8 mouse cellular contexts compared by ENCODE assay signal in genomic region chr5:96161578-96162398, GRCm38 (mm10). TPM values are rescaled to one million over a fixed set of nuclear protein-coding genes. Genes with fewer than 3 reads are reported as not detected.
DNase-seq lines count a peak whose midpoint lies in the region; ATAC-seq lines count a peak whose summit lies in the region.

No protein-coding gene starts in this region.

- peaks cover 3% of the 10 kb centered on the region; the same call in 1 of the 2 replicates for H3K9me3 ChIP-seq in intestine, embryonic 14.5 days (ENCODE audit: control insufficient read depth, low read length)

- DNase-seq in embryo, embryonic 10 days (ENCODE audit: low spot score), result peak; percentile 53
- peak; percentile 43 for DNase-seq in gastrocnemius, postnatal 25 days
- peak; percentile 88 for DNase-seq in intestine, embryonic 14.5 days (ENCODE audit: low spot score)
- DNase-seq in left cerebral cortex, postnatal 10 days (ENCODE audit: extremely low spot score in 1 of 2, low spot score in 2 of 2), result peak; percentile 42 to 80
- peak; percentile 71 for DNase-seq in right cerebral cortex, postnatal 14 days
- peak; percentile 54 for DNase-seq in urinary bladder, postnatal 25 days (ENCODE audit: low spot score)

- H3K9ac ChIP-seq in intestine, embryonic 14.5 days (ENCODE audit: low read length), result peak overlapping the region; percentile 97

- intact Hi-C loops in left cerebral cortex, postnatal 10 days (cut with DNase I), result loop anchor here (1.0 kb wide), 1 partner anchor 48 kb away; the partner anchor contains the start of gene Mrpl1

- peaks cover 13% of the 10 kb centered on the region for H3K4me1 ChIP-seq in intestine, embryonic 14.5 days (replicated peaks; ENCODE audit: control insufficient read depth, insufficient read depth, low read length)

- H3K36me3 ChIP-seq in intestine, embryonic 14.5 days (ENCODE audit: control insufficient read depth, insufficient read depth, low read length), result no peaks in the 10 kb centered on the region

- ATAC-seq in activated CD4-positive, CD25-positive, alpha-beta regulatory T cell, adult 4 months, result peak; percentile 18
- ATAC-seq in intestine, embryonic 14.5 days (replicated peaks; ENCODE audit: low FRiP score, low TSS enrichment, low read depth), result peak; percentile 34
- ATAC-seq in megakaryocyte, adult 5-6 weeks (ENCODE audit: poor library complexity, severe bottlenecking), result peak; percentile 25

- H3K27me3 ChIP-seq in intestine, embryonic 14.5 days (replicated peaks; ENCODE audit: control insufficient read depth, insufficient read depth, low read length), result no peaks in the 10 kb centered on the region

- H3K27ac ChIP-seq in intestine, embryonic 14.5 days (ENCODE audit: low read depth), result peak overlapping the region; percentile 99

- H3K4me3 ChIP-seq in intestine, embryonic 14.5 days (ENCODE audit: low read depth, low read length), result peak overlapping the region; percentile 89

- H3K4me2 ChIP-seq in intestine, embryonic 14.5 days (ENCODE audit: low read length), result peak overlapping the region; percentile 85

- under 1% methylated on average over 82 of the region's 114 CpGs for WGBS in intestine, embryonic 14.5 days

RNA-seq across cellular contexts. Expression of gene Cnot6l, which starts 2.2 kb away (rescaled TPM):
- 10 to 100 TPM; 77.2 to 84.4 TPM for polyA plus RNA-seq in activated CD4-positive, CD25-positive, alpha-beta regulatory T cell, adult 4 months (2017; shearing (Covaris generic))
- total RNA-seq in gastrocnemius, postnatal 25 days (2021), result 10 to 100 TPM; 30.9 to 32.8 TPM
- polyA plus RNA-seq in intestine, embryonic 14.5 days (2014; fragmentation: Nextera tagmentation; extraction: Ambion mirVana), result 22.3 and 25.2 TPM in 2 replicates
- total RNA-seq in left cerebral cortex, postnatal 10 days (2021), result 10 to 100 TPM; 66.1 to 78.1 TPM
- 87.4 and 95.4 TPM in 2 replicates for total RNA-seq in megakaryocyte, adult 5-6 weeks (2015)
- total RNA-seq in megakaryocyte, adult 5-6 weeks (2017), result 81.4 and 85.0 TPM in 2 replicates

RNA-seq across cellular contexts. Expression of gene Mrpl1, which starts 47.5 kb away (rescaled TPM):
- 10 to 100 TPM; 17.4 to 20.5 TPM for polyA plus RNA-seq in activated CD4-positive, CD25-positive, alpha-beta regulatory T cell, adult 4 months (2017; shearing (Covaris generic))
- total RNA-seq in gastrocnemius, postnatal 25 days (2021), result 10 to 100 TPM; 23.6 to 27.4 TPM
- polyA plus RNA-seq in intestine, embryonic 14.5 days (2014; fragmentation: Nextera tagmentation; extraction: Ambion mirVana), result 23.6 and 26.0 TPM in 2 replicates
- 10 to 100 TPM; 13.8 to 15.8 TPM for total RNA-seq in left cerebral cortex, postnatal 10 days (2021)
- total RNA-seq in megakaryocyte, adult 5-6 weeks (2015), result 24.4 and 27.6 TPM in 2 replicates
- 33.4 and 38.2 TPM in 2 replicates for total RNA-seq in megakaryocyte, adult 5-6 weeks (2017)

Comparison
In these comparisons a context has a peak if more than half of its experiments do, and no peak if none do; other contexts are left out.
1. Peak in every context shown above with its lines: DNase-seq, ATAC-seq, H3K4me3 ChIP-seq and H3K27ac ChIP-seq.